Mouse (Mus musculus) induced T-regulatory cell, adult 2 months (primary cell): ENCODE data around the gene Prop1.
A peak's percentile ranks its signal among the peaks of the same experiment; 100 is the strongest.

Experiments used
- DNase-seq: peaks from one replicate; pipeline ENCODE4 v3.0.0-alpha.2; 2012; ENCODE audit warnings: low read depth

Prop1 gene

GRCm38 (mm10) chr11:50953665-50954064 is at the start of gene Prop1:
TSS of gene Prop1 (minus strand) at chr11:50953765.
- no peak for DNase-seq

GRCm38 (mm10) chr11:51003296-51003695 is 49.7 kb upstream of the Prop1 start, which contains the start of gene Olfr51:
TSS of gene Olfr51 (plus strand) at chr11:51003596.
- no peak for DNase-seq

- DNase-seq, result no peak
Observed at GRCm38 (mm10) chr11:50981667-50982066, 28.1 kb upstream of the Prop1 start, which contains the start of gene Olfr1377. TSS of gene Olfr1377 (plus strand) at chr11:50981967.

- DNase-seq, result peak; percentile 2
Observed at GRCm38 (mm10) chr11:50977216-50977615, 23.7 kb upstream of the Prop1 start.

GRCm38 (mm10) chr11:50966230-50966629 is 12.7 kb upstream of the Prop1 start, which contains the start of gene Olfr1378:
TSS of gene Olfr1378 (plus strand) at chr11:50966530.
- no peak for DNase-seq

- no peak for DNase-seq
Observed at GRCm38 (mm10) chr11:50964886-50965285, 11.3 kb upstream of the Prop1 start.

GRCm38 (mm10) chr11:50952290-50952689 is 1.3 kb downstream of the Prop1 start:
- peak; percentile 65 for DNase-seq

- DNase-seq, result no peak
Observed at GRCm38 (mm10) chr11:50943506-50943905, 10.1 kb downstream of the Prop1 start, which contains the start of gene 4933414I15Rik. TSS of gene 4933414I15Rik (minus strand) at chr11:50943765.

GRCm38 (mm10) chr11:50942386-50942785 is 11.2 kb downstream of the Prop1 start:
- DNase-seq, result no peak

- DNase-seq, result peak; percentile 60
Observed at GRCm38 (mm10) chr11:50939621-50940366, 13.8 kb downstream of the Prop1 start.

- DNase-seq, result no peak
Observed at GRCm38 (mm10) chr11:50938435-50938834, 15.1 kb downstream of the Prop1 start.

- no peak for DNase-seq
Observed at GRCm38 (mm10) chr11:50932040-50932439, 21.5 kb downstream of the Prop1 start.

- DNase-seq, result peak; percentile 6
Observed at GRCm38 (mm10) chr11:50931451-50931866, 22.1 kb downstream of the Prop1 start, which contains the start of gene Zfp354b. TSS of gene Zfp354b (minus strand) at chr11:50931633.

GRCm38 (mm10) chr11:50931021-50931420 is 22.5 kb downstream of the Prop1 start:
- DNase-seq, result no peak

- no peak for DNase-seq
Observed at GRCm38 (mm10) chr11:50930469-50931014, 23.0 kb downstream of the Prop1 start.

- DNase-seq, result peak; percentile 75
Observed at GRCm38 (mm10) chr11:50915671-50916320, 37.8 kb downstream of the Prop1 start, which contains the start of gene Zfp2. TSS of gene Zfp2 (minus strand) at chr11:50916165.

GRCm38 (mm10) chr11:50914461-50914860 is 39.1 kb downstream of the Prop1 start:
- DNase-seq, result no peak

GRCm38 (mm10) chr11:50913301-50913700 is 40.3 kb downstream of the Prop1 start:
- DNase-seq, result no peak

- no peak for DNase-seq
Observed at GRCm38 (mm10) chr11:50908136-50908535, 45.4 kb downstream of the Prop1 start.
